Mouse (Mus musculus): ENCODE measurements around the gene Eps8l3. TPM values are rescaled to one million over a fixed set of nuclear protein-coding genes. Genes with fewer than 3 reads are reported as not detected.
"Not testable (repeated sequence)": the region's sequence is repeated elsewhere in the genome, so short reads cannot be mapped to it uniquely, and the experiment has no call there.

The Eps8l3 gene
- total RNA-seq, 2 experiments from 2014 or later = not detected

DNA sequence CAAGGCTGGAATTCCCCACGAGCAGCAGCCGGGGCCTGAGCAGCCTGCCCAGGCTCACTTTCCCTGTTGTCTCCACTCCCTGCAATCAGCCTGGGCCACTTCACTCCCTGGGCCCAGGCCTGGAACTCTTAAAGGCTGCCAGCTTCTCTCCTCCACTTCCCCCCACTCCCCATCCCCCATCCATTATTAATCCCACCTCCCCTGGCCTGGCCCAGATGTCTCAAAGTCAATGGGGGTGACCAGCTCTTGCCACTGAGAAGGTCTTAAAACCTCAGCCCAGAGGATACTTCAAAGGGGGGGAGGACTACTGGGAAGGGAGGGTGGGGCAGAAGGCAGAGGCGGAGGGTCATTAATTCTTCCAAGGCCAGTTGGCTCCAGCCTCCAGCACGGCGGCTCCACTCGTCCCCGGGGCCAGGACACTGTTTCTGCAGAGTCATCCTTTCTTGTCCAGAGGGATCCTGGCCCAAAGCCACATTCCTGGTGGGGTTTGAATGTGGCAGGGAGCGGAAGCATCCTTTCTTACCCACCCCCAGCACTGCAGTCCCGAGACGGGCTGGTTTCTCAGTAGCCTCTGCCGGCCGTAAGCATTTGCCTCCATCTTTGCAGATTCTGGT, 26.5 kb upstream of the Eps8l3 start:
- intact Hi-C loops (cut with DNase I) = no loop called here
- DNase-seq = peak; percentile 80 to 81

DNA sequence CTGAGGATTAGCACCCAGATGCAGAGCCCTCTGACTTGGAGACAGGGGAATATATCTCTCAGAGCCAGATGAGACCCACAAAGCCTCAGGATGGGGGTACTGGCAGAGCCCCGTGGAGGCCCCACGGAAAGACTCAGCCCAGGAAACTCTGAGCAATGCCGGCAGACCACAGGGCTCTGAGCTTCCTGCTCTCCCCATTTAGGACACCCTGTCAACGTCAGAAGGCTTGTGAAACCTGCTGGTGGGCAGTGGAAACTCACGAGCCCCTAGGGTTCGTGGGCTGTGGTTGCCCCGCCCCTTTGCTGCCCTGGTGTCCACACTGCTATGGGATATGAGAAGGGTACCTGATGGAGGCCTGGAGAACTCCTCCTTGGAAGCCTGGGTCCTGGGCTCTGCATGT, 24.2 kb upstream of the Eps8l3 start:
- intact Hi-C loops (cut with DNase I) = no loop called here
- DNase-seq = no peak

DNA sequence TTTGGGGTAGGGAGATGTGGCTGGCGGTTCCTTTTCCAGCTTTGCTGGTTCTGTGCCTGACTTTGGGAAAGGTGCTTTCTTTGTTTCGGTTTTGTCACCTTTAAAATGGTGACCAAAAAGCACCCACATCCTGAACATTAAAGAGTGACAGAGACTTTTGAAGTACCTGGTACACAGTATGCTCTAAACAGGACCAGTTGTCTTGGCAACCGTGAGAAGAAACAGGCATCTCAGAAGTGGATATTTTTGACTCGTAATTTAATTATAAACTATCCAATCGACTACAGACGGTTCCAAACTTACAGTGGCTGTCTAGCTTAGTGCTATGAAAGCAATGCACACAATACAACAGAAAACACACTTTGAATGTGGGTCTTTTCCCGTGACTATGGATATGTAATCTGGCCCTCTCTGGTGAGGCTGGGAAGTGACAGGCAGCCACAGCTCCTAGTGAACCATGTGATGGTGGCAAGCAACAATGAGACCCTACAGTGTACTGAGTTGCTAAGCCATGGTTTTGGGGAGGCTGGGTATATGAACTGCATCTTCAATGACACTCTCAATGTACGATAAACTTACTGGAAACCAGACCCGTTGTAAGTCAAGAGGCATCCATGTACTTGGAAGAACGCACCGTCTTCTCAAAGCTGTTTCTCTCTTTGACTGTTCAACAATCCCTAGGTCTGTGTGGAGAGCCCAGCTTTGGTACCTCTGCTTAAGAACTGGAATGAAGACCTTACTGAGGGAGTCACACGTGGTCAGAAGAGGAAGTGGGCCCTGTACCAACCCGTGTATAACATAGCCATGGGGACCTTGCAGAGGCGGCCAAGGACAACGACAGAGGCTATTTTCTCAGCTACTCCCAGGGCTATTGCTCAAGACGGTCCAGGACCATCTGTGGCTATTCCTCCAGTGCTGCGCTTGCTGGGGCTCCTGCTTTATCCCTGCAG, 23.5 kb upstream of the Eps8l3 start:
- DNase-seq = no peak
- intact Hi-C loops (cut with DNase I) = no loop called here

DNA sequence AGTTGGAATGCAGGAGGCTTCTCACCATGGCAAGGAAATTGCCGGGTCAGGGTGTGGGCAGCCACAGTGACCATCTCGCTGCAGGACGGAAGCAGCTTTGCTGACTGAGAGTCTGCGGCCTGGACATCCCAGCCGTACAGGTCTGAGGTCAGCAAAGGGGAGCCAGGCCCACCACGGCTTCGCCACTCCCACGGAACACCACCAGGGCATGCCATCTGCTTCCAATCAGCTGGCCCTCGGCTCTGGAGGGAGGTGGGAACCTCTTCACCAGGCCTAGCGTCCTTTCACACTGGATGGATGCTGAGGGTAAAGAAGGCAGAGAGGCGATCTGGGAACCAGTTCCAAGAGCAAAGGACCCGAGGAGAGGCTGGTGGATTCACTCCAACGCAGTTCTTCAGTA, 21.7 kb upstream of the Eps8l3 start:
- intact Hi-C loops (cut with DNase I) = no loop called here
- no peak for DNase-seq

- intact Hi-C loops (cut with DNase I) = no loop called here
- DNase-seq = no peak
Measured at GRCm38 (mm10) chr3:107857646-107858045, 19.4 kb upstream of the Eps8l3 start.

DNA sequence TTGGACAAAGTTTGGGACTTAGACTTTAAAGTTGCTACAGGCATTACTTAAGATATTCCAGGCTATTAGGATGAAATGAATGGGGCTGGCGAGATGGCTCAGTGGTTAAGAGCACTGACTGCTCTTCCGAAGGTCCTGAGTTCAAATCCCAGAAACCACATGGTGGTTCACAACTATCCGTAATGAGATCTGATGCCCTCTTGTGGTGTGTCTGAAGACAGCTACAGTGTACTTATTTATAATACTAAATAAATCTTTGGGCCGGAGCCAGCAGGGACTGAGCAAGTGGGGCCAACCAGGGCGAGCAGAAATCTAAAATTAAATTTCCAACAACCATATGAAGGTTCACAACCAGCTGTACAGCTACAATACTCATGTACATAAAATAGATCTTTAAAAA, 15.5 kb upstream of the Eps8l3 start:
- DNase-seq = not testable (repeated sequence)

GRCm38 (mm10) chr3:107862471-107862870, 14.6 kb upstream of the Eps8l3 start:
- intact Hi-C loops (cut with DNase I) = loop anchor here (2.0 to 10.0 kb wide), 2 partner anchors 104 to 258 kb away; no protein-coding TSS in a partner anchor
- DNase-seq = no peak

More for the DNA sequence above, 15.5 kb upstream of the Eps8l3 start:
- intact Hi-C loops (cut with DNase I) = loop anchor here (10.0 kb wide), 1 partner anchor 257 kb away; no protein-coding TSS in a partner anchor

- intact Hi-C loops (cut with DNase I) = loop anchor here (2.0 to 10.0 kb wide), 2 partner anchors 105 to 259 kb away; no protein-coding TSS in a partner anchor
Measured at GRCm38 (mm10) chr3:107863471-107863870, 13.6 kb upstream of the Eps8l3 start.

GRCm38 (mm10) chr3:107863898-107864603, 13.0 kb upstream of the Eps8l3 start:
- intact Hi-C loops (cut with DNase I) = loop anchor here (1.0 to 10.0 kb wide), 3 partner anchors 105 to 259 kb away; partner anchors contain the start of gene Ahcyl1
- DNase-seq = peak; percentile 93 to 95

More at GRCm38 (mm10) chr3:107863471-107863870, 13.6 kb upstream of the Eps8l3 start:
- no peak for DNase-seq

DNA sequence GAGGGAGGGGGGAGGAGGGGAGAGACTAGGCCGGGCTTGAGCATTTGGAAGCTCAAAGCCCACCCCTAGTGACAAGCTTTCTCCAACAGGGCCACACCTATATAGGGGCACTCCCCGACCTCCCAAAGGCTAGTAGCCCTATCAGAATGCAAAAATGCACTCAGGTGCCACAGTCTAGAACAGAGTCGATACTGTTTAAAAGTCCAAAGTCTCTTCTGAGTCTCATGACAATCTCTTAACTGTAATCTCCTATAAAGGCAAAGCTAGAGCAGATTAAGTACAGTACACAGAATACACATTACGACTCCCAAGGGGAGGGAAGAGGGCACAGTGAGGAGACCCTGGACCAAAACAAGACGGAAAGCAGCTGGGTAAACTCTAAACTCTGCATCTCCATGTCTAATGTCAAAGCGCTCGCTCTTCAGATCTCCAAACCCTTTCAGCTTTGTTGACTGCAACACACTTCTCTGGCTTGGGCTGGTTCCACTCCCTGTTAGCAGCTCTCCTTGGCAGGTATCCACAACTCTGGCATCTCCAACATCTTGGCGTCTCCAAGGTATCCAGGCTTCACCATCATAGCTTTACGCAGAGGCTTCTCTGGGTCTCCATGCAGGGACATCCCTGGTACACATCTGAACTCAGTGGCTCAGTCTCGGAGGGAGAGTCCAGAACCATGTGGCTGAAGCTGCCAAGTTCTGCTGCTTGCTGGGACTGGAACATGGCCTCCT, 11.5 kb upstream of the Eps8l3 start:
- no peak for DNase-seq
- intact Hi-C loops (cut with DNase I) = loop anchor here (2.0 to 10.0 kb wide), 4 partner anchors 153 to 303 kb away; no protein-coding TSS in a partner anchor

- DNase-seq = peak; percentile 89 to 92
- intact Hi-C loops (cut with DNase I) = loop anchor here (1.0 to 10.0 kb wide), 6 partner anchors 51 to 305 kb away; no protein-coding TSS in a partner anchor
Measured at GRCm38 (mm10) chr3:107867086-107867485, 9.9 kb upstream of the Eps8l3 start.

DNA sequence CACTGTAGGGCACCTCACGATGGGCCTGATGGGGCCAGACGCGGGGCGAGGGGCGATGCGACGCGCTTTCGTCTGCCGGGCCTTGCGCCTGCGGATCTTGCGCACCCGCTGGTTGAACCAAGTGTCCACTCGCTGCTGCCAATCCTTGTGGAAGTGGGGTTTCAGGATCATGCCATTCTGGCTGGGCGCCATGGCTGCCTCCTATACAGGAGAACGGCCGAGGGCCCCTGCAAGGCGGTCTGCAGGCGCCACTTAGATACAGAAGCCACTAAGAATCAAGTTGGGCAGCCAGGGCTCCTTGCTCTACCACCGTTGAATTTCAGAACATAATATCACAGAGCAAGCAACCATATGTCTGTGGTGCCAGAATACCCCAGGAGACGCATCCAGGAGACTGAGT, 8.6 kb upstream of the Eps8l3 start:
- intact Hi-C loops (cut with DNase I) = loop anchor here (5.0 to 10.0 kb wide), 2 partner anchors 264 to 306 kb away; no protein-coding TSS in a partner anchor

DNA sequence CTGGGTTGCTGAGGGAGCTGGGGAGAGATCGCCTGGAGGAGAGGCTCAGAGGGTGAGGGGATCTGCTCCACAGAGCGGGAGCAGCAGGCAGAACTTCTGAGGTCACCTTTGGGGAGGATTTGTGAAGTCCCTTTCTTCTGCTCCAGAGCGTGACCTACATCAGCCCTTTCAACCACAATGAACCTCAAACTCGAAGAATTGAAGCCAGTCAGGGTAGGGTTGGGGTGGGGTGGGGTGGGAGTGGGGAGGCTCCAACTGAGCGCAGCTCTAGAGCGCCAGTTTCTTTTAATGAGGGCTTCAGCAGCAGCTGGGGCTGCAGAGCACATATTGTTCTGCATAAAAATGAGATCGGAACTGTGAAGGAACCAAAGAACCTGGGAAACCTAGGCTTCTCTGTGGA, 7.9 kb upstream of the Eps8l3 start:
- DNase-seq = no peak
- intact Hi-C loops (cut with DNase I) = loop anchor here (5.0 to 10.0 kb wide), 2 partner anchors 264 to 307 kb away; no protein-coding TSS in a partner anchor

More for the DNA sequence above, 8.6 kb upstream of the Eps8l3 start:
- no peak for DNase-seq

DNA sequence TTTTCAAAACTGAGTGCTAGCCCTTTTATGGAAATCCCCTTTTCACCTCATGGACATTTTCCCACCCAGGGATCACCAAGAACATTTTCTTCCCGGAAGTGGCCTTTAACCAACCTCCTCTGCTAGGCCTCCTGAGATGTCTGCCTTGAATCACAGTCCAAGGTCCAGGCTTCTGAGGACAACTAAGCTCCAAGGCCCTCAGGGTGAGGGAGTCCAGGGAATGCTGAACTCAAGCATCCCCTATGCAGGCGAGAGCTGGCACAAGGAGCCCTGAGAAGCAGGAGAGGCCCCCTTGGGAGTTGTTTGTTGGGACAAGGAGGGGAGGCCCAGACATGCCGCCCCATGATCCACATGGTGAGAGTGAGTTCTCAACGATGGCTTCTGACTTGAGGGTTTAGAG, 7.1 kb upstream of the Eps8l3 start:
- no peak for DNase-seq
- intact Hi-C loops (cut with DNase I) = loop anchor here (5.0 to 10.0 kb wide), 2 partner anchors 265 to 308 kb away; no protein-coding TSS in a partner anchor

DNA sequence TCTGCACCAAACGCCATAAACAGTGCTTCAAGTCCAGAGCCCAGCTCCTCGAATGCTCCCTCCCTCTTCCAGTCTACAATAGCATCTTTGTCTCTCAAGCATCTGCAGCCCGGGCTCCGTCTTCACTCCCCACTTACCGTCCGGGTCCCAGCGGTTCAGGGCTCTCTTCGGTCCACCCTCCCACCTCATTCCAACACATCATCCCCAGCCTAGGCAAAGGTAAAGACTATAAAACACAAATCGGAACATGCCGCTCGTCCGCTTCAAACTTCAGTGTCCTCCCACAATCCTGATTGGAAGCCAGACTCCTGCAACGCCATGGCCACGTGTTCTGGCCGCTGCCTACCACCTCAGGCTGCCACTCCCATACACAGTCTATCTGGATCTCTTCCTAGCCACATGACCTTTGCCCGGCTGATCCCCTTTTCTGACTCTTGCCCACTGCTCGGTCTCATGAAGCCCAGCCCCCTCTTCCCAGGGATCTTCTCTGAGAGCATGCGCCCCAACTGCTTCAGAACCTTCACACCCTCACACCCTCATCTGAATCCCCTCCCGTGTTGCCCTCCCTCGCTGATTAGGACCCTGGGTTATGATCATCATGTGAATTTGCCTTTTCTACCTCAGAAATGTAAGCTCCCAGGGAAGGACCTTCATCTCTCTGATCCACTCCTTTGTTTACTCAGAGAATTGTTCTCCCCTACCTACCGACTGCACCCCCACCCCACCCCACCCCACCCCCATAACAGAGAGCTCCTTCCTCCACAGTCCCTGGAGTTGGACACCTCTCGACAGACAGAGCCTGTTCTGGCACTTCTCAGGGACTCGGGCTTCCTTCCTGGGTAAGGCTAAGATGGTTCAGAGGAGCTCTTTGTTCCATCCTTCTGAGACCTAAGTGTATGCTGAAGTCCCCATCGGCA, 3.4 kb upstream of the Eps8l3 start:
- no peak for DNase-seq
- intact Hi-C loops (cut with DNase I) = no loop called here

DNA sequence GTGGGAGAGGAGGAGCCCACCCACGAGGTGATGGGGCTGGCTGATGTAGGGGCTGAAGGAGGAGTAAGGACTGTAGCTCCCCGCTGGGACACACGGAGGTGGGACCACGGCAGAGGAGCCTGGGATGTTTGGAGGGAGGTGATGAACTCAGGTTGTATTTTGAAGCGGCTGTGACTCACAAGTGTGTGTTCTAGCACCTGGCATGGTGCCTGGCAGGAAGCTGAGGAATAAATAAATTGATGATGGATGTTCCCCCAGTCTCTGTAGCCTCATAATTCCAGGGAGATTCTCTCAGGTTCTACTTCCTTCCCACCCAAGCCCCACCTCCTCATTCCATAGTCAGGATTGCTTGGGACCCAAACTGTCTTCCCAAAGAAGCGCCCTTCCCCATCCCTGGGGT, 1.8 kb upstream of the Eps8l3 start:
- no peak for DNase-seq

DNA sequence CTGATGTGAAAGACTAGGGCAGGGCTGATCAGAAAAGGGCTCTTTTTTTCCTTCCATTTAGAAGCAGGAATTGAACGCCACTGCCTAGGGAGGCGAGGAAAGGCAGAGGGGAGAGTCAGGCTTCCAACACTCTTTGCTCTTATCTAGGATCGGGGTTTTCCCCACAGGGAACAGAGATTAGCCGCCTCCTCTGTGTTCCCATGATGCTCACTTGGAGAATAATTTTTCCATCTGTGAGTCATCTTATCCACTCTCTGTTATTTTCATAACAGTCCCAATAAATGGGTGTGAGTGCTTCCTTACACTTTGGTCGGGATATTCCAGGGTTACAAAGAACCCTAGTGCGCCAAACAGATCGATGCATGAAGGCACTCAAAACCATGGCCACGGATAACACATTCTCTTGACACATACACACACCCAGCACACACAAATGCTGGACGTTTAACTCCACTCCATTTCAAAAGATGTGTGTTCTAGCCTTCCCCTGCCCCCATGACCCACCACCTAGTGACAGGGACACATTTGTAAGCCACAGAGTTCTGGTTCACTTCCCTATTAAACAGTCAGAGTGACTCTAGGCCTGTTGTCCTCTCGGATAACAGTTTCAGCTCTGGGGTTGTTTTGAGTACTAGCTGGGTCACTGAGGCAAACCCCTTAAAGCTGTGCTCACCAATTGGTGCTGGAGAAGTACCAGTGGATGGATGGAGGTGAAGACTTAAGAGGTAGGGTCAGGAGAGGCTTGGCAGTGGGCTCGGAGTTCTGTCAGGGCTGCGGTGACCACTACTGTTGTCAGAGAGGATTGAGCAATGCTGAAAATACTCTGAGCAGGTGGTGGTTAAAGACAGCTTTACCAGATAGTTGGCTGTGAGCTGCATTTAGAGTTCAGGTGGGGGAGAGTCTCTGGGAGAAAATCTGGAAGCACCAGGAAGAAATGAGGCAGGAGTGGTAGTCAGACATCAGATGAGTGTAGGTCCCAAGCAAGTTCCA, 1.0 kb downstream of the Eps8l3 start:
- no peak for DNase-seq
- intact Hi-C loops (cut with DNase I) = no loop called here

More for the DNA sequence above, 1.8 kb upstream of the Eps8l3 start:
- intact Hi-C loops (cut with DNase I) = no loop called here
